Mouse (Mus musculus): ENCODE results near the gene Hif3a. TPM values are rescaled to one million over a fixed set of nuclear protein-coding genes. Genes with fewer than 3 reads are reported as not detected.

Hif3a gene
- polyA plus RNA-seq, 1 experiment from 2014 or later = 4.3 TPM

- no peak overlapping the region for H3K9ac ChIP-seq (replicated peaks)
- ATAC-seq (replicated peaks) = peak; percentile 94
- no peaks in the 10 kb centered on the region for H3K9me3 ChIP-seq
- H3K4me1 ChIP-seq = peaks cover 22% of the 10 kb centered on the region
- 26% methylated on average over 1 of the region's 1 CpGs for WGBS
- H3K36me3 ChIP-seq = peaks cover 62% of the 10 kb centered on the region
- H3K4me2 ChIP-seq (replicated peaks) = no peak overlapping the region
- no peak overlapping the region for H3K4me3 ChIP-seq
- H3K27ac ChIP-seq (replicated peaks) = peak overlapping the region; percentile 66
- no peaks in the 10 kb centered on the region for H3K27me3 ChIP-seq
These were observed 45.2 kb downstream of the Hif3a start for GRCm38 (mm10) chr7:17017036-17017435.

GRCm38 (mm10) chr7:17015381-17015780 lies 46.8 kb downstream of the Hif3a start:
- Histone ChIP-seq H3K27ac (replicated peaks) (no peak overlapping the region), H3K9ac (replicated peaks) (no peak overlapping the region), H3K4me3 (no peak overlapping the region), H3K36me3 (peaks cover 57% of the 10 kb centered on the region), H3K4me2 (replicated peaks) (no peak overlapping the region), H3K4me1 (peaks cover 22% of the 10 kb centered on the region), H3K27me3 (no peaks in the 10 kb centered on the region), H3K9me3 (no peaks in the 10 kb centered on the region)
- WGBS = 83% methylated on average over 6 of the region's 6 CpGs
- ATAC-seq (replicated peaks) = no peak

- Histone ChIP-seq H3K4me2 (replicated peaks) (no peak overlapping the region), H3K4me1 (peaks cover 12% of the 10 kb centered on the region), H3K27ac (replicated peaks) (no peak overlapping the region), H3K9me3 (no peaks in the 10 kb centered on the region), H3K27me3 (no peaks in the 10 kb centered on the region), H3K4me3 (no peak overlapping the region), H3K9ac (replicated peaks) (no peak overlapping the region), H3K36me3 (peaks cover 77% of the 10 kb centered on the region)
- no peak for ATAC-seq (replicated peaks)
- 92% methylated on average over 7 of the region's 7 CpGs for WGBS
These were observed 50.2 kb downstream of the Hif3a start for GRCm38 (mm10) chr7:17011909-17012590.

- Histone ChIP-seq H3K4me3 (no peak overlapping the region), H3K27ac (replicated peaks) (no peak overlapping the region), H3K4me2 (replicated peaks) (no peak overlapping the region), H3K9me3 (no peaks in the 10 kb centered on the region), H3K9ac (replicated peaks) (no peak overlapping the region), H3K4me1 (no peaks in the 10 kb centered on the region), H3K27me3 (no peaks in the 10 kb centered on the region), H3K36me3 (peaks cover 90% of the 10 kb centered on the region)
- ATAC-seq (replicated peaks) = no peak
- 90% methylated on average over 5 of the region's 5 CpGs for WGBS
These were observed 52.2 kb downstream of the Hif3a start for GRCm38 (mm10) chr7:17010010-17010347.

GRCm38 (mm10) chr7:17009326-17010009 lies 52.8 kb downstream of the Hif3a start:
- no peak for ATAC-seq (replicated peaks)
- H3K4me1 ChIP-seq = no peaks in the 10 kb centered on the region
- no peak overlapping the region for H3K4me3 ChIP-seq
- no peak overlapping the region for H3K9ac ChIP-seq (replicated peaks)
- H3K4me2 ChIP-seq (replicated peaks) = no peak overlapping the region
- H3K36me3 ChIP-seq = peaks cover 90% of the 10 kb centered on the region
- H3K27ac ChIP-seq (replicated peaks) = no peak overlapping the region
- no peaks in the 10 kb centered on the region for H3K9me3 ChIP-seq
- no peaks in the 10 kb centered on the region for H3K27me3 ChIP-seq
- WGBS = 92% methylated on average over 16 of the region's 16 CpGs

GRCm38 (mm10) chr7:17007300-17007699 lies 54.9 kb downstream of the Hif3a start:
- Histone ChIP-seq H3K27me3 (no peaks in the 10 kb centered on the region), H3K27ac (replicated peaks) (no peak overlapping the region), H3K9me3 (no peaks in the 10 kb centered on the region), H3K4me2 (replicated peaks) (no peak overlapping the region), H3K36me3 (peaks cover 75% of the 10 kb centered on the region), H3K4me3 (no peak overlapping the region), H3K9ac (replicated peaks) (no peak overlapping the region), H3K4me1 (no peaks in the 10 kb centered on the region)
- 83% methylated on average over 4 of the region's 4 CpGs for WGBS
- no peak for ATAC-seq (replicated peaks)

- Histone ChIP-seq H3K4me2 (replicated peaks) (no peak overlapping the region), H3K27ac (replicated peaks) (no peak overlapping the region), H3K27me3 (no peaks in the 10 kb centered on the region), H3K4me3 (no peak overlapping the region), H3K9ac (replicated peaks) (no peak overlapping the region), H3K36me3 (peaks cover 54% of the 10 kb centered on the region), H3K4me1 (no peaks in the 10 kb centered on the region; the same call in 1 of the 2 replicates), H3K9me3 (no peaks in the 10 kb centered on the region)
- no peak for ATAC-seq (replicated peaks)
- WGBS = 82% methylated on average over 7 of the region's 7 CpGs
These were observed 57.5 kb downstream of the Hif3a start for GRCm38 (mm10) chr7:17004716-17005115.

GRCm38 (mm10) chr7:17003230-17003960 lies 58.8 kb downstream of the Hif3a start:
- H3K36me3 ChIP-seq = peaks cover 43% of the 10 kb centered on the region

GRCm38 (mm10) chr7:17002375-17003195 lies 59.6 kb downstream of the Hif3a start:
- WGBS = 13% methylated on average over 7 of the region's 7 CpGs
- H3K36me3 ChIP-seq = peaks cover 35% of the 10 kb centered on the region
- no peak overlapping the region for H3K9ac ChIP-seq (replicated peaks)
- no peaks in the 10 kb centered on the region for H3K27me3 ChIP-seq
- ATAC-seq (replicated peaks) = peak; percentile 67
- H3K9me3 ChIP-seq = no peaks in the 10 kb centered on the region
- H3K27ac ChIP-seq (replicated peaks) = 0 out of 2 replicates have a peak overlapping the region, but pooled peaks have one; percentile 17
- H3K4me3 ChIP-seq = no peak overlapping the region
- H3K4me1 ChIP-seq = peaks cover 5% of the 10 kb centered on the region
- no peak overlapping the region for H3K4me2 ChIP-seq (replicated peaks)

More at GRCm38 (mm10) chr7:17003230-17003960, 58.8 kb downstream of the Hif3a start:
- Histone ChIP-seq H3K4me1 (peaks cover 5% of the 10 kb centered on the region), H3K4me2 (replicated peaks) (no peak overlapping the region), H3K4me3 (no peak overlapping the region), H3K9ac (replicated peaks) (no peak overlapping the region), H3K9me3 (no peaks in the 10 kb centered on the region), H3K27me3 (no peaks in the 10 kb centered on the region), H3K27ac (replicated peaks) (0 out of 2 replicates have a peak overlapping the region, but pooled peaks have one; percentile 17)
- 87% methylated on average over 7 of the region's 7 CpGs for WGBS
- no peak for ATAC-seq (replicated peaks)

- no peaks in the 10 kb centered on the region for H3K27me3 ChIP-seq
- 23% methylated on average over 4 of the region's 4 CpGs for WGBS
- no peak for ATAC-seq (replicated peaks)
These were observed 62.6 kb downstream of the Hif3a start for GRCm38 (mm10) chr7:16999650-17000049.

GRCm38 (mm10) chr7:16999233-16999632 lies 63.0 kb downstream of the Hif3a start:
- Histone ChIP-seq H3K4me1 (peaks cover 16% of the 10 kb centered on the region), H3K4me3 (no peak overlapping the region), H3K9me3 (no peaks in the 10 kb centered on the region), H3K27me3 (no peaks in the 10 kb centered on the region), H3K27ac (replicated peaks) (no peak overlapping the region), H3K9ac (replicated peaks) (no peak overlapping the region), H3K4me2 (replicated peaks) (no peak overlapping the region), H3K36me3 (0 out of 2 replicates have a peak, but pooled peaks cover 2% of the 10 kb centered on the region)
- no peak for ATAC-seq (replicated peaks)
- 75% methylated on average over 4 of the region's 4 CpGs for WGBS

More at GRCm38 (mm10) chr7:16999650-17000049, 62.6 kb downstream of the Hif3a start:
- peaks cover 6% of the 10 kb centered on the region for H3K36me3 ChIP-seq
- no peak overlapping the region for H3K27ac ChIP-seq (replicated peaks)
- no peak overlapping the region for H3K4me2 ChIP-seq (replicated peaks)
- H3K9me3 ChIP-seq = no peaks in the 10 kb centered on the region
- no peak overlapping the region for H3K4me3 ChIP-seq
- H3K4me1 ChIP-seq = peaks cover 11% of the 10 kb centered on the region
- no peak overlapping the region for H3K9ac ChIP-seq (replicated peaks)
